Mouse (Mus musculus): ENCODE measurements around the gene Marveld2. TPM values are rescaled to one million over a fixed set of nuclear protein-coding genes. Genes with fewer than 3 reads are reported as not detected.

The Marveld2 gene
- polyA plus RNA-seq, 1 experiment from 2014 or later: 11.3 TPM

DNA sequence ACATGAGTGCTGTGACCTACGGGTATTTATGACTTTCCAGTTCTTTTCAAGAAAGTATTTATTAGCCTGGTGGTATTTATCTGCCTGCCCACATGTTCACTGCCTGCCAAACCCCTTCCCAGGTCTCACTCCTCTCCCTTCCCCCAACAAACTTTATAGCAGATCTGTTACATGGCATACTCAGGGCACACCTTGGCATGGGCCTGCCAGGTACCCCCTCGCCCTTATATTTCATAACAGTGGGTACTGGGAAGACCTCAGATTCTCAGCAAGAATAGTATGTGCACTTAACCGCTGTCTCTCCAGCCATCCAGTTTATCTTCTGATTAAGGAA is 21.3 kb downstream of the Marveld2 start:
- WGBS: 84% methylated on average over 3 of the region's 3 CpGs
- Histone ChIP-seq H3K9me3 (ENCODE audit: control insufficient read depth, low read length) (no peaks in the 10 kb centered on the region), H3K27ac (replicated peaks) (no peak overlapping the region), H3K4me2 (replicated peaks; ENCODE audit: low read depth) (no peak overlapping the region), H3K27me3 (ENCODE audit: control insufficient read depth, insufficient read depth, low read length) (no peaks in the 10 kb centered on the region), H3K4me3 (ENCODE audit: low read depth, low read length) (no peak overlapping the region), H3K9ac (ENCODE audit: low read length) (no peak overlapping the region), H3K36me3 (ENCODE audit: control insufficient read depth, insufficient read depth, low read length) (no peaks in the 10 kb centered on the region), H3K4me1 (replicated peaks; ENCODE audit: control insufficient read depth, insufficient read depth) (no peaks in the 10 kb centered on the region)
- no peak for TF ChIP-seq EP300 (optimal IDR thresholded peaks at IDR 0.05)
- TF ChIP-seq CTCF (IDR thresholded peaks at IDR 0.05; ENCODE audit: low read depth): no peak
- DNase-seq (ENCODE audit: low spot score) (no peak), ATAC-seq (ENCODE audit: low FRiP score, low TSS enrichment) (no peak)

DNA sequence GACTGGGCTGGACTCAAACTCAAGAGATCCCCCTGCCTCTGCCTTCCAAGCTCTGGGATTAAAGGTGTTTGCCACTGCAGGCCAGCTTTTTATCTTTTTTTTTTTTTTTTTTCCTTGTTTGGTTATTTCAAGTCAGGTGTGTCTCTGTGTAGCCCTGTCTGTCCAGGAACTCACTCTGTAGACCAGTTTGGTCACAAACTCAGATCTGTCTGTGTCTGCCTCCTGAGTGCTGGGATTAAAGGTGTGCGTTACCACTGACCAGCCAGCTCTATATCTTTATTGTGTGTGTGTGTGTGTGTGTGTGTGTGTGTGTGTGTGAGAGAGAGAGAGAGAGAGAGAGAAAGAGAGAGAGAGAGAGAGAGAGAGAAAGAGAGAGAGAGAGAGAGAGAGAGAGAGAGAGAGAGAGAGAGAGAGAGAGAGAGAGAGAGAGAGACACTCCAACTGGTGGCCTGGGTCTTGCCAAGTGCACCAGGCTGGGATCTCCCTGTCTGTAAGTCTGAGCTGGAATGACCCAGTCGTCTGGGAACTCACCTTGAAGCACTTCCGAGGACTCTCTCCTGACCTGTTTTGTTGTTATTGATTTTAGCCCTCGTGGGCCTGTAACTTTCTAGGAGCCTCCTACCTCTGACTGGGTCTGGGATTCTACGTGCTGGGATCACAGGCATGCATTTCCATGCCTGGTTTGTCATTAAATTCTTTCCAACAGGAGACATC is 21.8 kb downstream of the Marveld2 start:
- Histone ChIP-seq H3K36me3 (ENCODE audit: control insufficient read depth, insufficient read depth, low read length) (no peaks in the 10 kb centered on the region), H3K4me2 (replicated peaks; ENCODE audit: low read depth) (no peak overlapping the region), H3K27me3 (ENCODE audit: control insufficient read depth, insufficient read depth, low read length) (no peaks in the 10 kb centered on the region), H3K4me1 (replicated peaks; ENCODE audit: control insufficient read depth, insufficient read depth) (no peaks in the 10 kb centered on the region), H3K9ac (ENCODE audit: low read length) (no peak overlapping the region), H3K4me3 (ENCODE audit: low read depth, low read length) (no peak overlapping the region), H3K27ac (replicated peaks) (no peak overlapping the region), H3K9me3 (ENCODE audit: control insufficient read depth, low read length) (no peaks in the 10 kb centered on the region)
- 70% methylated on average over 5 of the region's 5 CpGs for WGBS
- peak; percentile 66 for ATAC-seq (ENCODE audit: low FRiP score, low TSS enrichment)
- DNase-seq (ENCODE audit: low spot score): no peak
- TF ChIP-seq EP300 (optimal IDR thresholded peaks at IDR 0.05) (no peak), CTCF (IDR thresholded peaks at IDR 0.05; ENCODE audit: low read depth) (no peak)

DNA sequence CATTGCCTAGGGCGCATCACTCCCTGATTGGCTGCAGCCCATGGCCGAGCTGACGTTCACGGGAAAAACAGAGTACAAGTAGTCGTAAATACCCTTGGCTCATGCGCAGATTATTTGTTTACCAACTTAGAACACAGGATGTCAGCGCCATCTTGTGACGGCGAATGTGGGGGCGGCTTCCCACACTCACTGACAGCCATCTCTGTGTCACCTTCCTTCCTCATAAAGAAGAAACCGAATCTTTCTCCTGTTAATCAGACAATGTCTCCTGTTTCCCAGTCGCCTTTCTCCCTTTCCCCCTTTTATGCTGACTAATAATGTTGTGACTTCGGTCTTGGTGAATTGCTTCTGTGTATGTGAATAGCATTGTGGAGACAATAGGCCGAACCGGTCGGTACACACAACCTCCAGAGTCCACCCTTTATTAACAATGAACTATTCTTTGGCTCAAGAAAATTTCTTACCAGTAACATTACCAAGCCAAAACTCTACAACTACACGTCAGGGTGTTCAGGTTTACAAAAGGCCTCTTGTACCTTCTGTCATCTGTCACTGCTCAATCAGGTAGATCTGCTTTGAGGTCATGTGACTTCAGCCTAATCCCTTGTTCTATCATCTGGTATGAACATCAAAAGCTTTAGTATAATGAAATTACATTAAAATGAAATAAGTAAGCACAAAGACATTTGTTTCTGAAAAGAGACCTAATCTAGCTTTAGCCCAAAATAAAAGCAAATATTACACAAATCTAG is 22.6 kb downstream of the Marveld2 start:
- DNase-seq (ENCODE audit: low spot score): no peak
- TF ChIP-seq EP300 (optimal IDR thresholded peaks at IDR 0.05) (no peak), CTCF (IDR thresholded peaks at IDR 0.05; ENCODE audit: low read depth) (peak; percentile 33)
- WGBS: 55% methylated on average over 11 of the region's 17 CpGs
- peak; percentile 85 for ATAC-seq (ENCODE audit: low FRiP score, low TSS enrichment)
- H3K4me3 ChIP-seq (ENCODE audit: low read depth, low read length): no peak overlapping the region; the same call in 1 of the 2 replicates
- no peaks in the 10 kb centered on the region for H3K27me3 ChIP-seq (ENCODE audit: control insufficient read depth, insufficient read depth, low read length)
- H3K4me1 ChIP-seq (replicated peaks; ENCODE audit: control insufficient read depth, insufficient read depth): no peaks in the 10 kb centered on the region
- no peaks in the 10 kb centered on the region for H3K36me3 ChIP-seq (ENCODE audit: control insufficient read depth, insufficient read depth, low read length)
- no peak overlapping the region; the same call in 1 of the 2 replicates for H3K4me2 ChIP-seq (replicated peaks; ENCODE audit: low read depth)
- H3K27ac ChIP-seq (replicated peaks): peak overlapping the region; percentile 71
- no peak overlapping the region for H3K9ac ChIP-seq (ENCODE audit: low read length)
- no peaks in the 10 kb centered on the region for H3K9me3 ChIP-seq (ENCODE audit: control insufficient read depth, low read length)

DNA sequence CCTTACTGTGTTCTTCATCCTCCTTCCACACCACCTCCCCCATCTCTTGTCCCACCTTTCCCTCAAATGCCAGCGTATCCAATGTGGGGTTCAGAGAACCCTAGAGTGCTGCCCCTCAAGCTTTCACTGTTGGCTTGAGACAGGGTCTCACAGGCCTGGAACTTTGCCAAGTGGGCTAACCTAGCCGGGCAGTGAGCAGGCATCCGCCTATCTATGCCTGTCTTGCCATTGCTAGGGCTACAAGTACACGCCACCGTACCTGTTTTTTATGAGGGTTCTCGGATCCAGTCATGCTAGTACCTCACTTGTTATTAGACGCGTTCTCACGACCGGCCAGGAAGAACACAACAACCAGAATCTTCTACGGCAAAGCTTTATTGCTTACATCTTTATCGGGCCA is 28.1 kb downstream of the Marveld2 start:
- Histone ChIP-seq H3K27me3 (ENCODE audit: control insufficient read depth, insufficient read depth, low read length) (no peaks in the 10 kb centered on the region), H3K27ac (replicated peaks) (no peak overlapping the region), H3K36me3 (ENCODE audit: control insufficient read depth, insufficient read depth, low read length) (no peaks in the 10 kb centered on the region), H3K4me2 (replicated peaks; ENCODE audit: low read depth) (no peak overlapping the region), H3K4me3 (ENCODE audit: low read depth, low read length) (no peak overlapping the region), H3K9me3 (ENCODE audit: control insufficient read depth, low read length) (no peaks in the 10 kb centered on the region), H3K9ac (ENCODE audit: low read length) (no peak overlapping the region), H3K4me1 (replicated peaks; ENCODE audit: control insufficient read depth, insufficient read depth) (no peaks in the 10 kb centered on the region)
- ATAC-seq (ENCODE audit: low FRiP score, low TSS enrichment) (0 out of 2 replicates have a peak, but pooled peaks have one; percentile 24), DNase-seq (ENCODE audit: low spot score) (no peak)
- WGBS: 83% methylated on average over 11 of the region's 12 CpGs
- TF ChIP-seq EP300 (optimal IDR thresholded peaks at IDR 0.05): no peak
- no peak for TF ChIP-seq CTCF (IDR thresholded peaks at IDR 0.05; ENCODE audit: low read depth)

DNA sequence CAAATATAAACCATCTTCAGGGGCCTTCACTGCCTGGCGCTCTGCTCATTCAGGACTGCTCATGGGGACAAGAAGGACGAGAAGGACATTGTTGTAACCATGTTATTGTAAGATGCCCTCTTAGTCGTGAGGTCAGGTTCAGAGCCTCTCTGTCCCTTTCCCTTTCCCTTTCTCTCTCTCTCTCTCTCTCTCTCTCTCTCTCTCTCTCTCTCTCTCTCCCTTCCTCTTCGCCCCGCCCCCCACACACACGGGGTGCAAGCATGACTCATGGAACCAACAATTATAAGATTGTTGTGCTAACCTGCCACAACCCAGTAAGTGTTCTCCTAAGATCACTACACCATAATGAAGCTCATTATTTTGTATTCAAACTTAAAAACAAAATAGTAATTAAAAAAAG is 34.6 kb downstream of the Marveld2 start:
- peak; percentile 57 for DNase-seq (ENCODE audit: low spot score)
- Histone ChIP-seq H3K9ac (ENCODE audit: low read length) (no peak overlapping the region), H3K4me1 (replicated peaks; ENCODE audit: control insufficient read depth, insufficient read depth) (no peaks in the 10 kb centered on the region), H3K36me3 (ENCODE audit: control insufficient read depth, insufficient read depth, low read length) (no peaks in the 10 kb centered on the region), H3K27me3 (ENCODE audit: control insufficient read depth, insufficient read depth, low read length) (no peaks in the 10 kb centered on the region), H3K4me2 (replicated peaks; ENCODE audit: low read depth) (0 out of 2 replicates have a peak overlapping the region, but pooled peaks have one; percentile 3), H3K4me3 (ENCODE audit: low read depth, low read length) (no peak overlapping the region), H3K27ac (replicated peaks) (peak overlapping the region; percentile 30; the same call in 1 of the 2 replicates), H3K9me3 (ENCODE audit: control insufficient read depth, low read length) (no peaks in the 10 kb centered on the region)
- no peak for ATAC-seq (ENCODE audit: low FRiP score, low TSS enrichment)
- 29% methylated on average over 6 of the region's 6 CpGs for WGBS
- TF ChIP-seq EP300 (optimal IDR thresholded peaks at IDR 0.05) (no peak), CTCF (IDR thresholded peaks at IDR 0.05; ENCODE audit: low read depth) (no peak)

DNA sequence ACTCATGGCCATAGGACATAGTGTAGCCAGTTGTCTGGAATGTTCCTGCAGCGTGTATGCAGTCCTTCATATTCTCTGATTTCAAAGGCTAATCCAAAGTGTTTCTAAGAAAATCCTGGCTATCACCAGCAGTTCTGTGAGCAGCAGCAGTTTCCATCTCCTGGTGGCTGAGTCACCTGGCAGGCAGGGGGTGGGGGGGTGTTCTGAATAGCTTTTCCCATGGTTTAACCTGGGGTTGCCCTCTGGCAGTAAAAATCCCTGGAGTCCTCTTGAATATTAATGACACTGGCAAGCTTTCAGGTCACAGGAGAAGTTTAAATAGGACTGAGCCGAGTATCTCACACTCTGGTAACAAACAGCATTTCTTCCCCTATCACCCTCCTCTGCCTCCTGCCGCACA is 35.1 kb downstream of the Marveld2 start:
- no peak for TF ChIP-seq EP300 (optimal IDR thresholded peaks at IDR 0.05)
- TF ChIP-seq CTCF (IDR thresholded peaks at IDR 0.05; ENCODE audit: low read depth): no peak
- Histone ChIP-seq H3K9ac (ENCODE audit: low read length) (no peak overlapping the region), H3K9me3 (ENCODE audit: control insufficient read depth, low read length) (no peaks in the 10 kb centered on the region), H3K4me3 (ENCODE audit: low read depth, low read length) (no peak overlapping the region), H3K4me1 (replicated peaks; ENCODE audit: control insufficient read depth, insufficient read depth) (no peaks in the 10 kb centered on the region), H3K36me3 (ENCODE audit: control insufficient read depth, insufficient read depth, low read length) (no peaks in the 10 kb centered on the region), H3K27ac (replicated peaks) (peak overlapping the region; percentile 30; the same call in 1 of the 2 replicates), H3K4me2 (replicated peaks; ENCODE audit: low read depth) (0 out of 2 replicates have a peak overlapping the region, but pooled peaks have one; percentile 3), H3K27me3 (ENCODE audit: control insufficient read depth, insufficient read depth, low read length) (no peaks in the 10 kb centered on the region)
- ATAC-seq (ENCODE audit: low FRiP score, low TSS enrichment): peak; percentile 56; the same call in 1 of the 2 replicates
- peak; percentile 47 for DNase-seq (ENCODE audit: low spot score)
- WGBS: 11% methylated on average over 3 of the region's 3 CpGs

Data from stomach, postnatal 0 days (tissue).